Mouse (Mus musculus) small intestine, adult 2 months (tissue): ENCODE results near the gene Faim2.

Experiments used
- CTCF ChIP-seq: fragments of 200-500 bp; IDR thresholded peaks from 2 replicates; pipeline ENCODE4 v1.5.1; 2012; ENCODE audit warnings: low read depth, mild to moderate bottlenecking, control low read depth, inconsistent platforms, low read length, moderate library complexity, mixed read lengths; ENCODE audit not compliant: insufficient replicate concordance, insufficient read length; ENCODE audit errors: extremely low read depth
- POLR2A ChIP-seq: fragments of 200-500 bp; IDR thresholded peaks from 2 replicates; pipeline ENCODE4 v1.6.1; 2012; ENCODE audit warnings: low read depth, mild to moderate bottlenecking, control low read depth, inconsistent platforms, low read length, moderate library complexity

GRCm38 (mm10) chr15:99469736-99470135 is 58.2 kb downstream of the Faim2 start:
- TF ChIP-seq CTCF: no peak
- no peak for TF ChIP-seq POLR2A
